In the genomic region with DNA sequence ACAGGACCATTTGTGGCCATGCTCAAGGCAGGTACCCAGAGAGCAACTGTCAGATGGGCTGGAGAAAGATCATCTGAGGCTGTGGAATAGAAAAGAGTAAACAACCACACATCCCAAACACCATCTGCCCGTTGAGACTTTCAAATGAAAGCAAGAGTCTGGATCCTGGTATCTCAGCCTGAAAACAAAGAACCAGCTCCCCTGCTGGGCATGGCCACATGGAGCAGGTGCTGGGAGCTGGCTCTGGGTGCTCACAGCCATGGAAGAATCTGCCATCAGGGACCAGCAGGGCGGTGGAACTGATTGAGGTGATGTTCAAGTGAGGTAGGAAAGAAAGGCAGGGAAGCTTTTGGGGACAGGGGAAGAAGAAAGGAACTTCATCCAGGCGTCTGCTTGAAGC, we compare ENCODE assay signal across 24 mouse cellular contexts.
A peak's percentile ranks its signal among the peaks of the same experiment; 100 is the strongest.
DNase-seq lines count a peak whose midpoint lies in the region; ATAC-seq and TF ChIP-seq lines count a peak whose summit lies in the region.
"Had no signal": no experiment of that assay in that cellular context is flagged by ENCODE, and none has a peak within 500 bp of the region (broad histone marks: within the 10 kb centered on the region; RNA-seq: fewer than 3 reads in every experiment).

No protein-coding gene starts in this region.

- H3K4me3 ChIP-seq in kidney, postnatal 0 days (replicated peaks; ENCODE audit: low read depth, low read length), result no peak overlapping the region
- H3K4me3 ChIP-seq in midbrain, embryonic 10.5 days, result no peak overlapping the region
- H3K4me3 ChIP-seq in midbrain, embryonic 15.5 days, result no peak overlapping the region
- H3K4me3 ChIP-seq in thymus, adult 2 months (ENCODE audit: control insufficient read depth, insufficient read depth, low read length), result no peak overlapping the region
- H3K4me3 ChIP-seq: embryonic facial prominence, embryonic 12.5 days; erythroblast, embryonic 14.5 days; forebrain, embryonic 13.5 days; intestine, embryonic 15.5 days; kidney, embryonic 15.5 days; limb, embryonic 12.5 days; liver, embryonic 13.5 days had no signal

- H3K27me3 ChIP-seq in kidney, postnatal 0 days (ENCODE audit: insufficient read depth, low read length), result no peaks in the 10 kb centered on the region
- no peaks in the 10 kb centered on the region for H3K27me3 ChIP-seq in midbrain, embryonic 10.5 days (ENCODE audit: low read depth, poor library complexity, severe bottlenecking)
- no peaks in the 10 kb centered on the region for H3K27me3 ChIP-seq in midbrain, embryonic 15.5 days (replicated peaks)
- H3K27me3 ChIP-seq in thymus, adult 2 months (ENCODE audit: control insufficient read depth, insufficient read depth, low read length), result no peaks in the 10 kb centered on the region
- H3K27me3 ChIP-seq: embryonic facial prominence, embryonic 12.5 days; forebrain, embryonic 13.5 days; intestine, embryonic 15.5 days; kidney, embryonic 15.5 days; limb, embryonic 12.5 days; liver, embryonic 13.5 days had no signal

- peaks cover 17% of the 10 kb centered on the region for H3K4me1 ChIP-seq in kidney, postnatal 0 days (replicated peaks; ENCODE audit: insufficient read depth, low read length)
- peaks cover 23% of the 10 kb centered on the region for H3K4me1 ChIP-seq in midbrain, embryonic 10.5 days
- no peaks in the 10 kb centered on the region for H3K4me1 ChIP-seq in midbrain, embryonic 15.5 days
- no peaks in the 10 kb centered on the region for H3K4me1 ChIP-seq in thymus, adult 2 months (replicated peaks; ENCODE audit: control insufficient read depth, insufficient read depth, low read length)
- H3K4me1 ChIP-seq: forebrain, embryonic 13.5 days had no signal

- peak; percentile 12; the same call in 1 of the 2 replicates for TF ChIP-seq CTCF in kidney, postnatal 0 days (IDR thresholded peaks at IDR 0.05; ENCODE audit: low read depth)
- TF ChIP-seq CTCF in thymus, adult 2 months (IDR thresholded peaks at IDR 0.05; ENCODE audit: borderline replicate concordance, control insufficient read depth, extremely low read depth, insufficient read depth, low read length, poor library complexity), result no peak

- no peak overlapping the region for H3K9ac ChIP-seq in kidney, postnatal 0 days (ENCODE audit: low read depth, low read length)
- H3K9ac ChIP-seq in midbrain, embryonic 15.5 days, result no peak overlapping the region
- H3K9ac ChIP-seq: embryonic facial prominence, embryonic 12.5 days; forebrain, embryonic 13.5 days; intestine, embryonic 15.5 days; kidney, embryonic 15.5 days; limb, embryonic 12.5 days; liver, embryonic 13.5 days; lung, embryonic 14.5 days had no signal

- 79% methylated on average over 3 of the region's 3 CpGs for WGBS in kidney, postnatal 0 days
- WGBS in midbrain, embryonic 10.5 days, result 76% methylated on average over 3 of the region's 3 CpGs
- whole genome bisulfite sequencing in midbrain, embryonic 15.5 days, result 76% methylated on average over 3 of the region's 3 CpGs
- 86% methylated on average over 3 of the region's 3 CpGs for WGBS in thymus, adult 2 months

- no peak for DNase-seq in frontal cortex, postnatal 14 days (ENCODE audit: low spot score in 2 of 2)
- DNase-seq in kidney, postnatal 0 days (ENCODE audit: low spot score), result no peak
- DNase-seq in kidney, adult 9 months, result no peak
- DNase-seq in midbrain, embryonic 10.5 days (ENCODE audit: low spot score), result no peak
- no peak for DNase-seq in adrenal gland, adult 18-20 months (ENCODE audit: low spot score in 2 of 2)
- no peak for DNase-seq in thymus, adult 2 months
- DNase-seq: adrenal gland, postnatal 36 days; cerebellum, adult 18-20 months; cerebellum, postnatal 14 days; gastrocnemius, postnatal 14 days; heart, postnatal 4 days; kidney, postnatal 4 days; liver, embryonic 13.5 days; lung, embryonic 14.5 days had no signal

- TF ChIP-seq POLR2A in thymus, adult 2 months (IDR thresholded peaks at IDR 0.05; ENCODE audit: control insufficient read depth, extremely low read depth, insufficient read depth, low read length, poor library complexity), result no peak

- H3K27ac ChIP-seq in kidney, postnatal 0 days, result no peak overlapping the region
- peak overlapping the region; percentile 65 for H3K27ac ChIP-seq in midbrain, embryonic 10.5 days (replicated peaks)
- H3K27ac ChIP-seq in midbrain, embryonic 15.5 days, result no peak overlapping the region
- H3K27ac ChIP-seq in thymus, adult 2 months (ENCODE audit: control insufficient read depth, insufficient read depth, low read length), result no peak overlapping the region
- H3K27ac ChIP-seq: embryonic facial prominence, embryonic 12.5 days; forebrain, embryonic 13.5 days; intestine, embryonic 15.5 days; kidney, embryonic 15.5 days; limb, embryonic 12.5 days; liver, embryonic 13.5 days; macrophage had no signal

- no peak overlapping the region for H3K4me2 ChIP-seq in kidney, postnatal 0 days (ENCODE audit: low read length)
- no peak overlapping the region for H3K4me2 ChIP-seq in midbrain, embryonic 15.5 days
- H3K4me2 ChIP-seq: embryonic facial prominence, embryonic 12.5 days; forebrain, embryonic 13.5 days; intestine, embryonic 15.5 days; kidney, embryonic 15.5 days; limb, embryonic 12.5 days; liver, embryonic 13.5 days; lung, embryonic 14.5 days had no signal

- H3K36me3 ChIP-seq in kidney, postnatal 0 days (ENCODE audit: insufficient read depth, low read length), result no peaks in the 10 kb centered on the region
- H3K36me3 ChIP-seq in midbrain, embryonic 10.5 days, result no peaks in the 10 kb centered on the region
- H3K36me3 ChIP-seq in midbrain, embryonic 15.5 days (replicated peaks), result no peaks in the 10 kb centered on the region
- no peaks in the 10 kb centered on the region for H3K36me3 ChIP-seq in thymus, adult 2 months (ENCODE audit: control insufficient read depth, insufficient read depth, low read length)
- H3K36me3 ChIP-seq: embryonic facial prominence, embryonic 12.5 days; intestine, embryonic 15.5 days; kidney, embryonic 15.5 days; limb, embryonic 12.5 days; liver, embryonic 13.5 days had no signal

- no peaks in the 10 kb centered on the region for H3K9me3 ChIP-seq in kidney, postnatal 0 days (replicated peaks; ENCODE audit: low read length)
- H3K9me3 ChIP-seq in midbrain, embryonic 10.5 days (replicated peaks), result no peaks in the 10 kb centered on the region; the same call in 1 of the 2 replicates
- H3K9me3 ChIP-seq in midbrain, embryonic 15.5 days, result no peaks in the 10 kb centered on the region
- H3K9me3 ChIP-seq: embryonic facial prominence, embryonic 12.5 days; forebrain, embryonic 13.5 days; intestine, embryonic 15.5 days; kidney, embryonic 15.5 days; limb, embryonic 12.5 days; liver, embryonic 13.5 days had no signal

- peak; percentile 70; the same call in 1 of the 2 replicates for ATAC-seq in frontal cortex, adult (ENCODE audit: low TSS enrichment)
- ATAC-seq in kidney, postnatal 0 days (replicated peaks; ENCODE audit: low FRiP score, low read depth), result no peak
- ATAC-seq in midbrain, embryonic 15.5 days (replicated peaks), result no peak
- ATAC-seq: forebrain, embryonic 13.5 days; hindbrain, embryonic 16.5 days; intestine, embryonic 15.5 days had no signal
